Mouse (Mus musculus) spleen, adult 18-20 months (tissue): ENCODE results near the gene Olfr140.

Experiments used
- DNase-seq, 2 experiments: peaks; one replicate each; pipeline ENCODE4 v3.0.0; 2022; ENCODE audit warnings: mixed read lengths in 2 of 2

Gene Olfr140

DNA sequence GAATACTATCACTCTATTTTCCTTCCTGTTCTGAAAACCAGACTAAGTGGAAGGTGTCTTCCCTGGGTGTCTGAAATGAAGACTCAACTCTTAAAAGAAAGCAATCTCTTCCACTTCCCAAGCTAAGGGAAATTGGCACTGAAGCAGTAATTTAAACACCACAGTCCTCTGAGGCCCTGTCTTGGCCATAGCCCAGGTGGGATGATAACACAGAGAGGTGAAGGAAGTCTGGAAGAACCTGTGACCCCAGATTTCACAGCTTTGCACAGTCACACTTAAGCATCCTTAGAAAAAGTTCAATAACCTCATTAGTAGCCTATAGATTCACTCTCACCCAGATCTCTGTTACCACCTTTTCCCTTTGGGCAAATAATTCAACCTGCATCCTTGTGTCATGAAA, at the start of gene Olfr140:
Gene Olfr140, minus strand, starts transcription at position 101 of the 400 bp plus-strand sequence.
- DNase-seq: no peak

- no peak for DNase-seq
These were observed 6.7 kb upstream of the Olfr140 start for GRCm38 (mm10) chr2:90070065-90070464.

DNA sequence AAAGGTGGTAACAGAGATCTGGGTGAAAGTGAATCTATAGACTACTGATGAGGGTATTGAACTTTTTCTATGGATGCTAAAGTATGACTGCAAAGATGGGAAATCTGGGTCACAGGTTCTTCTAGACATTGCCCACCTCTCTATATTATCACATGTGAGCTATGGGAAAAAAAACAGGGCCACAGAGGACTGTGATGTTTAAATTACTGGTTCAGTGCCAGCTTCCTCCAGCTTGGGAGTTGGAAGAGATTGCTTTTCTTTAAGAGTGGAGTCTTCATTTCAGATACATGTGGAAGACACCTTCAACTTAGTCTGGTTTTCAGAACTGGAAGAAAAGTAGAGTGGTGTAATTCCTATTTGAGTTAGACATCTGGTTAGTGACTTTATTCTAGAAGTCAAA, 28.4 kb downstream of the Olfr140 start, which contains the start of gene Olfr1265:
Gene Olfr1265, plus strand, starts transcription at position 301 of the 400 bp plus-strand sequence.
- no peak for DNase-seq

DNA sequence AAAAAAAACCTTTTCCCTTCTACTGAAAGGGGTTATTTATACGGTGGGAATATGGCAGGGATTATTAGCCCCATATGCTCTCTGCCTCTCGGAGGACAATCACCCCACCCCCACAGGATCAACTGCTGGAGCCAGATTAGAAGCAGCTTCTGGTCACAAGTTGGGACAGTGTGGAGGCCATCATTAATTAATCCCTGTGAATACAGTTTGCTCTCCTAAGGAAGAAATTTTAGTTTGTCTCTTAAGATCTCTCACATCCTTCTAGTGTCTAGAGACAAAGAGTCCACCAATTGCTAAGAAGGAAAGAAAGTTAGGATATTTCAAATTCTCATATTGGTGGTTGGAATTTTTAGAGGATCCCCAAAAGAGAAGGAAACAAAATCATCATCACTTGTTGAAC, 37.9 kb downstream of the Olfr140 start, which contains the start of gene Olfr1264:
Gene Olfr1264, minus strand, starts transcription at position 101 of the 400 bp plus-strand sequence.
- DNase-seq: no peak

GRCm38 (mm10) chr2:90011831-90012230, 51.6 kb downstream of the Olfr140 start, which contains the start of gene Olfr1263:
Olfr1263 (plus strand) TSS chr2:90012131.
- DNase-seq: no peak

- no peak for DNase-seq
These were observed 63.5 kb downstream of the Olfr140 start, which contains the start of gene Olfr1262 for GRCm38 (mm10) chr2:89999845-90000244. Olfr1262 (plus strand) TSS chr2:90000145.
